Mouse (Mus musculus) kidney, postnatal 0 days (tissue): Measurements from ENCODE around the gene Rpl28. TPM values are rescaled to one million over a fixed set of nuclear protein-coding genes. Genes with fewer than 3 reads are reported as not detected.
A peak's percentile ranks its signal among the peaks of the same experiment; 100 is the strongest.

Source experiments
- ATAC-seq: fragments of 200-750 bp; cut with Nextera tagmentation; replicated peaks from 2 replicates; pipeline ENCODE4 v1.8.0; 2017; ENCODE audit warnings: low read depth, moderate number of reproducible peaks, moderate TSS enrichment, moderate library complexity; ENCODE audit not compliant: low FRiP score
- DNase-seq: peaks from one replicate; pipeline ENCODE4 v3.0.0-alpha.2; 2016; ENCODE audit warnings: low spot score
- H3K27ac ChIP-seq: fragments of 300-500 bp; sonication (generic); 2 replicates; pipeline ENCODE4 v1.5.1; 2014; ENCODE audit warnings: mild to moderate bottlenecking
- H3K27me3 ChIP-seq: fragments of 300-500 bp; sonication (generic); 2 replicates; pipeline ENCODE4 v1.6.1; 2014; ENCODE audit warnings: low read length, mixed read lengths; ENCODE audit not compliant: insufficient read depth
- H3K36me3 ChIP-seq: fragments of 300-500 bp; sonication (generic); 2 replicates; pipeline ENCODE4 v1.6.1; 2014; ENCODE audit warnings: low read length, mixed read lengths; ENCODE audit not compliant: insufficient read depth
- H3K4me1 ChIP-seq: fragments of 300-500 bp; sonication (generic); replicated peaks from 2 replicates; pipeline ENCODE4 v1.6.1; 2014; ENCODE audit warnings: antibody characterized with exemption, low read length, mixed read lengths; ENCODE audit not compliant: insufficient read depth
- H3K4me2 ChIP-seq: fragments of 300-500 bp; sonication (generic); 2 replicates; pipeline ENCODE4 v1.6.1; 2014; ENCODE audit warnings: mild to moderate bottlenecking, low read length, moderate library complexity, mixed read lengths
- H3K4me3 ChIP-seq: fragments of 300-500 bp; sonication (generic); replicated peaks from 2 replicates; pipeline ENCODE4 v1.5.1; 2014; ENCODE audit warnings: low read depth, low read length
- H3K9ac ChIP-seq: fragments of 300-500 bp; sonication (generic); 2 replicates; pipeline ENCODE4 v1.6.1; 2014; ENCODE audit warnings: low read depth, low read length
- H3K9me3 ChIP-seq: fragments of 300-500 bp; sonication (generic); replicated peaks from 2 replicates; pipeline ENCODE4 v1.6.1; 2016; ENCODE audit warnings: low read length, inconsistent platforms, mixed read lengths
- CTCF ChIP-seq: IDR thresholded peaks from 2 replicates; pipeline ENCODE4 v1.5.1; 2016; ENCODE audit warnings: antibody characterized with exemption, low read depth, mild to moderate bottlenecking, moderate library complexity
- WGBS: fragments of 180-500 bp; shearing (Covaris S2); extraction: QIAGEN DNeasy Blood & Tissue Kit; methylation state at CpG from one replicate; pipeline ENCODE4 v1.1.7; 2014; 5-methylcytosine and 5-hydroxymethylcytosine counted together
- polyA plus RNA-seq: library from polyadenylated mRNA; unstranded; fragments of >200 nt; fragmentation: Nextera tagmentation; extraction: Ambion mirVana; gene quantifications from 2 replicates; pipeline ENCODE4 v1.2.1, GENCODE M21; 2015

Gene Rpl28
- polyA plus RNA-seq, 1 experiment from 2014 or later, result 480 TPM

DNA sequence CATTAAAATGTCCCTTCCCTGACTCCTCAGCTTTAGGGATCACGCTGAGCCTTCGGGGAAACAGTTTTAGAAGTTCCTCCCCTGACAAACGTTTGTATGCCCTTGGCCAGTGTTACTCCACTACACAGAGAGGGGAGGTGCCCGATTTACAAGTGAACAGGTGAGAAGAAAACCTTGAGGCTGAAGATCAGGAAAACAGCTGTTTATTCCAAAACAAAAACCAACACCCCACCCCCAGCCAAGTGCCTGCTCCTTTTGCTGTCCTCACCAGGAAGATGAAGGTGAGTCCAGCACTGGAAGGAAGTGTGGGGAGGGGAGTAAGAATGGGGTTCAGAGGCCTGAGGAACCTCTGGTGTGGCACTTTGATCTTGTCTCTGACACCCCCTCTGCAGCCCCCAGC lies 32.7 kb downstream of the Rpl28 start:
- Histone ChIP-seq H3K27me3 (no peaks in the 10 kb centered on the region), H3K4me2 (no peak overlapping the region), H3K36me3 (no peaks in the 10 kb centered on the region), H3K4me1 (no peaks in the 10 kb centered on the region), H3K27ac (no peak overlapping the region), H3K4me3 (no peak overlapping the region), H3K9ac (no peak overlapping the region), H3K9me3 (no peaks in the 10 kb centered on the region)
- ATAC-seq, result no peak
- no peak for DNase-seq
- 47% methylated on average over 4 of the region's 4 CpGs for WGBS
- TF ChIP-seq CTCF, result no peak

GRCm38 (mm10) chr7:4830476-4830875 lies 37.8 kb downstream of the Rpl28 start:
- 6% methylated on average over 12 of the region's 12 CpGs for WGBS
- Histone ChIP-seq H3K4me2 (no peak overlapping the region), H3K9ac (no peak overlapping the region), H3K4me1 (no peaks in the 10 kb centered on the region), H3K27ac (no peak overlapping the region), H3K27me3 (peaks cover 9% of the 10 kb centered on the region; the same call in 1 of the 2 replicates), H3K4me3 (no peak overlapping the region), H3K36me3 (no peaks in the 10 kb centered on the region), H3K9me3 (no peaks in the 10 kb centered on the region)
- ATAC-seq (no peak), DNase-seq (no peak)
- no peak for TF ChIP-seq CTCF

- Histone ChIP-seq H3K27me3 (peaks cover 20% of the 10 kb centered on the region; the same call in 1 of the 2 replicates), H3K36me3 (no peaks in the 10 kb centered on the region), H3K9ac (peak overlapping the region; percentile 54; the same call in 1 of the 2 replicates), H3K9me3 (no peaks in the 10 kb centered on the region), H3K4me3 (peak overlapping the region; percentile 39), H3K27ac (0 out of 2 replicates have a peak overlapping the region, but pooled peaks have one; percentile 25), H3K4me2 (peak overlapping the region; percentile 85), H3K4me1 (peaks cover 3% of the 10 kb centered on the region; the same call in 1 of the 2 replicates)
- DNase-seq, result no peak
- no peak for TF ChIP-seq CTCF
- peak; percentile 51 for ATAC-seq
- 3% methylated on average over 34 of the region's 34 CpGs for WGBS
Measured at GRCm38 (mm10) chr7:4835631-4836327, 43.1 kb downstream of the Rpl28 start.

DNA sequence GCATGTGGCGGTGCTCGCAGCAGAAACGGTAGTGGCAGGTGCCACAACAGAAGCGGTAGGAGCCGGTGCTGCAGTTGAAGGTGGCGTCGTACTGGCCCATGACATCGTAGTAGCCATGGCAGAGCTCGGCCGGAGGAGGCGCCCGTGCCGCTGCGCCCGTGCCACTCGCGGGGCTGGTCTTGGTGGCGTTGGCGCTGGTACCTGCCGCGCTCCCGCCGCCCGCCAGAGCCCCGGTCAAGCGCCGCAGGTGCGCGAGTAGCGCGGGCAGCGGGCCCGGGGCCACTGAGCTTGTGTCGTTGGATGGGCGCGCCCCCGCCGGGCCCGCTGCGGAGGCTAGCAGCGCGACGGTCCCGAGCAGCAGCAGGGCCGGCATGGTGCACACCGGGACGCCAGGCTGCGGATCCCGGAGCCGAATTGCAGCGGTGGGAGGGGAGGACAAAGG lies 43.7 kb downstream of the Rpl28 start:
- Histone ChIP-seq H3K36me3 (no peaks in the 10 kb centered on the region), H3K4me3 (peak overlapping the region; percentile 39), H3K27me3 (peaks cover 20% of the 10 kb centered on the region; the same call in 1 of the 2 replicates), H3K9me3 (no peaks in the 10 kb centered on the region), H3K4me2 (peak overlapping the region; percentile 85), H3K9ac (peak overlapping the region; percentile 54; the same call in 1 of the 2 replicates), H3K27ac (0 out of 2 replicates have a peak overlapping the region, but pooled peaks have one; percentile 47), H3K4me1 (peaks cover 3% of the 10 kb centered on the region; the same call in 1 of the 2 replicates)
- ATAC-seq (peak; percentile 93), DNase-seq (peak; percentile 78)
- WGBS, result under 1% methylated on average over 50 of the region's 51 CpGs
- TF ChIP-seq CTCF, result peak; percentile 58

- no peak for TF ChIP-seq CTCF
- WGBS, result 7% methylated on average over 1 of the region's 1 CpGs
- DNase-seq, result no peak
- Histone ChIP-seq H3K4me1 (peaks cover 6% of the 10 kb centered on the region; the same call in 1 of the 2 replicates), H3K9ac (no peak overlapping the region), H3K4me2 (no peak overlapping the region), H3K4me3 (no peak overlapping the region), H3K9me3 (no peaks in the 10 kb centered on the region), H3K27ac (no peak overlapping the region), H3K36me3 (no peaks in the 10 kb centered on the region), H3K27me3 (peaks cover 27% of the 10 kb centered on the region)
- no peak for ATAC-seq
Measured at GRCm38 (mm10) chr7:4837639-4838038, 45.0 kb downstream of the Rpl28 start.

- Histone ChIP-seq H3K27ac (no peak overlapping the region), H3K9me3 (no peaks in the 10 kb centered on the region), H3K9ac (no peak overlapping the region), H3K4me3 (no peak overlapping the region), H3K27me3 (peaks cover 26% of the 10 kb centered on the region), H3K4me2 (no peak overlapping the region), H3K36me3 (no peaks in the 10 kb centered on the region), H3K4me1 (peaks cover 21% of the 10 kb centered on the region)
- WGBS, result 57% methylated on average over 5 of the region's 5 CpGs
- ATAC-seq (no peak), DNase-seq (no peak)
- no peak for TF ChIP-seq CTCF
Measured at GRCm38 (mm10) chr7:4842077-4842476, 49.4 kb downstream of the Rpl28 start.
